ENCODE assay signal across 20 mouse cellular contexts in genomic region chr14:33135170-33135569, GRCm38 (mm10). TPM values are rescaled to one million over a fixed set of nuclear protein-coding genes. Genes with fewer than 3 reads are reported as not detected.
DNase-seq lines count a peak whose midpoint lies in the region; ATAC-seq lines count a peak whose summit lies in the region.
"Had no signal": no experiment of that assay in that cellular context is flagged by ENCODE, and none has a peak within 500 bp of the region (broad histone marks: within the 10 kb centered on the region; RNA-seq: fewer than 3 reads in every experiment).

No protein-coding gene starts in this region.

- peak; percentile 89 for ATAC-seq in frontal cortex, adult (ENCODE audit: low TSS enrichment)
- ATAC-seq: activated CD4-positive, CD25-positive, alpha-beta regulatory T cell, adult 4 months; CD4-positive, CD25-positive, alpha-beta regulatory T cell, adult 4 months; forebrain, embryonic 13.5 days; forebrain, embryonic 15.5 days; forebrain, postnatal 0 days; Patski had no signal

- DNase-seq in frontal cortex, postnatal 14 days (ENCODE audit: low spot score in 2 of 2), result no peak
- peak; percentile 14 for DNase-seq in right cerebral cortex, adult 18-20 months
- no peak for DNase-seq in right cerebral cortex, postnatal 36 days (ENCODE audit: low spot score in 2 of 2)
- DNase-seq in thymus, postnatal 0 days (ENCODE audit: low spot score), result no peak
- DNase-seq: adrenal gland, adult 8-10 months; adrenal gland, postnatal 14 days; adrenal gland, postnatal 36 days; B cell, adult 2 months; cerebellum, adult 11 months; cerebellum, adult 18-20 months; cerebellum, adult 8-10 months; cerebellum, adult 9-11 months; cerebellum, postnatal 25 days; forebrain, postnatal 0 days had no signal

RNA-seq across cellular contexts. Expression of gene Wdfy4, which starts 50.1 kb away (rescaled TPM):
- 3.5 and 4.3 TPM in 2 replicates for polyA plus RNA-seq in thymus, postnatal 0 days (2015; fragmentation: Nextera tagmentation; extraction: Ambion mirVana)
- polyA plus RNA-seq: Patski had no signal
